Mouse (Mus musculus): ENCODE results near the gene Olfr1502. TPM values are rescaled to one million over a fixed set of nuclear protein-coding genes. Genes with fewer than 3 reads are reported as not detected.
"Not testable (repeated sequence)": the region's sequence is repeated elsewhere in the genome, so short reads cannot be mapped to it uniquely, and the experiment has no call there.

Gene Olfr1502
- not detected for total RNA-seq (2021)
- polyA plus RNA-seq (2012; rRNA removed), result not detected in 2 replicates
- long read RNA-seq, result 0 reads

DNA sequence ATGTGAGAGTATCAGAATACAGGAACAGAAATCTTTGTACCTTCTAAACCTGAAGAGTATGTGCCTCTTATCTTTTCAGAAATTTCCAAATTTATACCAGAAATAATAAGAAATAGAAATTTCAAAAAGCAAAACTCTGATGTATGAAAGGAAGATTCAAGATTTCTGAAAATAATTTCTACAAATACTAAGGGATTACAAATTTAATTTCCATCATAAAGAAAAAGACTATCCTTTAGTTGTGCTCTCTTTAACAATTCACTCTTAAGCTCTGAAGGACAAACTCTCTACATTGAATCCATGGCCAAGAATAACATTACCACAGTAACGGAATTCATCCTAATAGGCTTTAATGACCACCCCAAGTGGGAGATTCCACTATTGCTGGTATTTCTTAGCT is at the start of gene Olfr1502:
Gene Olfr1502 (plus strand): TSS at position 301 of the 400 bp plus-strand sequence.
- DNase-seq, result no peak

GRCm38 (mm10) chr19:13812823-13813222 is 48.8 kb upstream of the Olfr1502 start:
- no peak for DNase-seq

- no peak for DNase-seq
Measured at GRCm38 (mm10) chr19:13818827-13819226, 42.8 kb upstream of the Olfr1502 start.

GRCm38 (mm10) chr19:13819347-13819746 is 42.2 kb upstream of the Olfr1502 start, which contains the start of gene Olfr1499:
Gene Olfr1499 (minus strand): TSS chr19:13819447.
- no peak for DNase-seq

DNA sequence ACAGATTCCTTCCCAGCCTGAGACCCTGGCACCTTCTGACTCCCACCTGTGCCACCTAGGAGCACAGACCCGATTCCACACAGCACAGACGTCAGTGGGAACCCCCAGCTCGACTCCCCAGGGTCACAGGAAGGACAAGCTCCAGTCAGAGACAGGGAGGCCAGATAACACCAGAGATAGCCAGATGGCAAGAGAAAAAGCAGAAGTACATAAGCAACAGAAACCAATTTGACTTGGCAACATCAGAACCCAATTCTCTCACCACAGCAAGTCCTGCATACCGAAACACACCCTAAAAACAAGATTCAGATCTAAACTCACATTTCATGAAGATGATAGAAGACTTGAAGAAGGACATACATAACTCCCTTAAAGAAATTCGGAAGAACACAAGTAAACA is 40.7 kb upstream of the Olfr1502 start:
- DNase-seq, result no peak

DNA sequence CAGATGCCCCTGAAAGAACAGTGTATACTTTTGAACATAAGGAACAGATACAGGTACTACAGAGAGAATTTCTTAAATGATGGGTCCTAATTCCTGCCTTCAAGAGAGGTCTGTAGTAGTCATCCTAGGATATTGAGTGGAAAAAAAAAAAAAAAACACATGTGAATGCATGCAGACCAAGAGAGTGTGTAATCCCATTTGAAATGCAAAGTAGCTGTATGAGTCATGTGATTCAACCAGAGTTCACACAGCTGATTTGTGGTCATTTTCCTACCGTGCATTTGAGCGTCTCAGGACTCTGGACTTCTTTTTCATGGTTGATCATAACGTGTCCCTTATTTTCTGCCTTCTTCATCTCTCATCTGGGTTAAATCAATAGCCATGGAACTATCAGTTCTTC is 33.1 kb upstream of the Olfr1502 start:
- DNase-seq, result no peak

DNA sequence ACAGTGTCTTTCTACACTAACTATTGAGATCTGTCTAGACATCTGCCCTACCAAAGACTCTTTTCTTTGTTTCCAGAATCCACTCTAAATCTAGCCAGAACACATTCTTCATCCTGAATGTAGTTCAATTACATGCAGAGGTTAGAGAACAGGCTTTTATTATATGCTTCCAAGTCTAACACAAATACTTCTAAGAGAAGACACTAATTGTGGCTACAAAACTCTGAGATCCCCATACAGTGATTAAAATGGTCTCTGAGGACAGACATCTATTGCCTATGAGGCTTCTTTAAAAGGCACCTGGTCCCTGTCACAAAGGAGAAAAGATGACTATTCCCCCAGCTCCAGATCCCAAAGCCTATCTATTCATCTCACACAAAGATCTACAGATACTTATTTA is 31.2 kb upstream of the Olfr1502 start, which contains the start of gene Olfr1500:
Gene Olfr1500 (minus strand): TSS at position 101 of the 400 bp plus-strand sequence.
- no peak for DNase-seq

DNA sequence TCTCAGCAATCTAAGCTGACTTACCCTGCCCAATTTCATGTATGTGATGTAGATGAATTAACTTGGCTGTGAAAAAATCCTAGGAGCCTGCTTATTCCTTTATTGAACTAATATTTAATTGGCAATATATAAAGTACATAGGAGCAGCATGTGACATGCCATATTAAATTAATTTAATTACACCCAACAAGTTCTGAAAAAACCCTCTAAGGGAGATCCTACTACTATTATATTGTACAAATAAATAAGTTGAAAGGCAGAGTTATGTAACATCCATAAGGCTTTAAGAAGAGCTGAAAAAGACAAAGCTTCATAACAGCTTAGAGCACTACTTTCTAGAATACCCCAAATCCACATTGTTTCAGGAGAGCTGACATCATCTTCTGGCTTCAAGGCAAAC is 11.0 kb upstream of the Olfr1502 start, which contains the start of gene Olfr1501:
Gene Olfr1501 (minus strand): TSS at position 101 of the 400 bp plus-strand sequence.
- not testable (repeated sequence) for DNase-seq

DNA sequence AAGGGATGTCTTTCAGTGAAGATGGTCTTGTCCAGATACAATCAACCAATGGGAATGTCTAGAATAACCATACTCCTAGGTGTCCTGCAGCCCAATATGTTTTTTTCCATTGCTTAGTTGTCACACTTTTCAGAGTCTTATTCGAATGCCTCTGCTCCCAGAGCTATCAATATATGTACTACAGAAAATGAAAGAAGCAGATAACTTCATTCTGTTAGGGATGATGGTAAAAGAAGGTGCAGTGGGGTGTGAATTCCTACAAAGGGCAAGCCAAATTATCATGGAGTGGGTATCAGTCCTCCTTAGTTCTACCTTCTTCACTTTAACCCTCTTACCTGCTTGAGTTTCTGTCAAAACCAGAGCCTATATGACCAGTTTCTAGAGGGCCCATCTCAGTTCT is 36.2 kb downstream of the Olfr1502 start, which contains the start of gene Olfr1504:
Gene Olfr1504 (minus strand): TSS at position 101 of the 400 bp plus-strand sequence.
- DNase-seq, result no peak

Other genes starting within 250 kb of the Olfr1502 start
- not detected for gene Olfr1487, start 244.4 kb upstream of the Olfr1502 start, total RNA-seq (2021)
- not detected in 2 replicates for gene Olfr1487, start 244.4 kb upstream of the Olfr1502 start, polyA plus RNA-seq (2012; rRNA removed)
- gene Olfr1489, start 230.2 kb upstream of the Olfr1502 start, total RNA-seq (2021), result not detected
- not detected in 2 replicates for gene Olfr1489, start 230.2 kb upstream of the Olfr1502 start, polyA plus RNA-seq (2012; rRNA removed)
- gene Olfr1490, start 210.7 kb upstream of the Olfr1502 start, total RNA-seq (2021), result not detected
- gene Olfr1490, start 210.7 kb upstream of the Olfr1502 start, polyA plus RNA-seq (2012; rRNA removed), result not detected in 2 replicates
- gene Olfr1491, start 164.5 kb upstream of the Olfr1502 start, total RNA-seq (2021), result not detected
- not detected in 2 replicates for gene Olfr1491, start 164.5 kb upstream of the Olfr1502 start, polyA plus RNA-seq (2012; rRNA removed)
- not detected for gene Olfr1493-ps1, start 138.5 kb upstream of the Olfr1502 start, total RNA-seq (2021)
- gene Olfr1493-ps1, start 138.5 kb upstream of the Olfr1502 start, polyA plus RNA-seq (2012; rRNA removed), result not detected in 2 replicates
- gene Olfr1494, start 122.1 kb upstream of the Olfr1502 start, total RNA-seq (2021), result not detected
- not detected in 2 replicates for gene Olfr1494, start 122.1 kb upstream of the Olfr1502 start, polyA plus RNA-seq (2012; rRNA removed)
- gene Olfr1495, start 97.2 kb upstream of the Olfr1502 start, total RNA-seq (2021), result not detected
- gene Olfr1495, start 97.2 kb upstream of the Olfr1502 start, polyA plus RNA-seq (2012; rRNA removed), result not detected in 2 replicates
- not detected for gene Olfr1496, start 83.9 kb upstream of the Olfr1502 start, total RNA-seq (2021)
- not detected in 2 replicates for gene Olfr1496, start 83.9 kb upstream of the Olfr1502 start, polyA plus RNA-seq (2012; rRNA removed)
- gene Olfr1497, start 63.6 kb upstream of the Olfr1502 start, total RNA-seq (2021), result not detected
- gene Olfr1497, start 63.6 kb upstream of the Olfr1502 start, polyA plus RNA-seq (2012; rRNA removed), result not detected in 2 replicates
- gene Olfr1499, start 42.3 kb upstream of the Olfr1502 start, total RNA-seq (2021), result not detected
- gene Olfr1499, start 42.3 kb upstream of the Olfr1502 start, polyA plus RNA-seq (2012; rRNA removed), result not detected in 2 replicates
- gene Olfr1500, start 31.3 kb upstream of the Olfr1502 start, total RNA-seq (2021), result not detected
- gene Olfr1500, start 31.3 kb upstream of the Olfr1502 start, polyA plus RNA-seq (2012; rRNA removed), result not detected in 2 replicates
- gene Olfr1501, start 11.1 kb upstream of the Olfr1502 start, total RNA-seq (2021), result not detected
- not detected in 2 replicates for gene Olfr1501, start 11.1 kb upstream of the Olfr1502 start, polyA plus RNA-seq (2012; rRNA removed)
- not detected for gene Olfr1504, start 36.1 kb downstream of the Olfr1502 start, total RNA-seq (2021)
- not detected in 2 replicates for gene Olfr1504, start 36.1 kb downstream of the Olfr1502 start, polyA plus RNA-seq (2012; rRNA removed)
- not detected for gene Olfr1505, start 51.7 kb downstream of the Olfr1502 start, total RNA-seq (2021)
- gene Olfr1505, start 51.7 kb downstream of the Olfr1502 start, polyA plus RNA-seq (2012; rRNA removed), result not detected in 2 replicates